Mouse (Mus musculus): ENCODE measurements around the gene Thg1l. TPM values are rescaled to one million over a fixed set of nuclear protein-coding genes. Genes with fewer than 3 reads are reported as not detected.

The Thg1l gene
- polyA plus RNA-seq, 1 experiment from 2014 or later = 14.8 TPM

DNA sequence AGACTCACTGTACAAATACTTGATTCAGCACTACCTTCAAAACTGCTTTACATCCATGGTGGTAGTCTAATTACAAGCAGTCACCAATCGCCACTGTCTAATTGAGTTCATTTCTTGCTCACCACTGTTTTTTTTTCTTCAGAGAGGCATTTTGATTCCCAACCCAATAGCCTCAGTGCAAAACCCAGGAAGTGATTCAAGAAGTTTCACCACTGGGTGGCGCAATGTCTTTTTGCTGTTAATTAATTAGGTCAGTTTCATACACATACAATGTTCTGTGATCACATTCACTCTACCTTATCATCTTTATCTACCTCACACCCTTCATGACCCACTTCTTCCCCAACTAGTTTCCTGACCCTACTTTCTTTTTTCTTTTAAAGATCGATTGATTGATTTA lies 4.3 kb upstream of the Thg1l start:
- Histone ChIP-seq H3K27me3 (no peaks in the 10 kb centered on the region), H3K27ac (no peak overlapping the region), H3K9ac (replicated peaks) (no peak overlapping the region), H3K4me2 (no peak overlapping the region), H3K4me1 (replicated peaks) (no peaks in the 10 kb centered on the region), H3K36me3 (no peaks in the 10 kb centered on the region), H3K4me3 (replicated peaks) (no peak overlapping the region), H3K9me3 (no peaks in the 10 kb centered on the region)
- no peak for ATAC-seq (ENCODE audit: insufficient number of reproducible peaks, insufficient read depth, low FRiP score, low TSS enrichment, low read depth)
- 73% methylated on average over 3 of the region's 3 CpGs for WGBS

DNA sequence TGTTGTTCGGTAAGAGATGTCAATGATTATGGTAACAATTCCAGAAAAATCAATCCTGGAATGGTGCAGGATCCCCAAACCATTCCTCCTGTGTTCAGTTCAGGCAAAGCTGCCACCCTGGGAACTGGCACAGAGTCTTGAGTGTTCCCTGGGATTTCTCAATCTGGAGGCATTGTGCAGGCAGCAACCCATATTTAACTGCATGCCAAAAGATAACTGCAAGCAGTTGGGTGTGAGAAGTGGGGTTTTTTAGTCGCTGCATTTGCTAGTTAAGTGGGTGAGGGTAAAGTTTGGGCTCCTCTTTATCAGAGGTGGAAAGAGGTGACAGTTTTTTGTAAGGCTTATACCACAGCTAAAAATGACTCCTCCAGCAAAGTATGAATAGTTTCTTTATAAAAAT lies 7.8 kb downstream of the Thg1l start:
- Histone ChIP-seq H3K27ac (no peak overlapping the region), H3K4me1 (replicated peaks) (peaks cover 13% of the 10 kb centered on the region), H3K4me2 (no peak overlapping the region), H3K36me3 (peaks cover 30% of the 10 kb centered on the region), H3K9ac (replicated peaks) (no peak overlapping the region), H3K9me3 (no peaks in the 10 kb centered on the region), H3K4me3 (replicated peaks) (no peak overlapping the region), H3K27me3 (no peaks in the 10 kb centered on the region)
- WGBS = 84% methylated on average over 2 of the region's 2 CpGs
- ATAC-seq (ENCODE audit: insufficient number of reproducible peaks, insufficient read depth, low FRiP score, low TSS enrichment, low read depth) = no peak

DNA sequence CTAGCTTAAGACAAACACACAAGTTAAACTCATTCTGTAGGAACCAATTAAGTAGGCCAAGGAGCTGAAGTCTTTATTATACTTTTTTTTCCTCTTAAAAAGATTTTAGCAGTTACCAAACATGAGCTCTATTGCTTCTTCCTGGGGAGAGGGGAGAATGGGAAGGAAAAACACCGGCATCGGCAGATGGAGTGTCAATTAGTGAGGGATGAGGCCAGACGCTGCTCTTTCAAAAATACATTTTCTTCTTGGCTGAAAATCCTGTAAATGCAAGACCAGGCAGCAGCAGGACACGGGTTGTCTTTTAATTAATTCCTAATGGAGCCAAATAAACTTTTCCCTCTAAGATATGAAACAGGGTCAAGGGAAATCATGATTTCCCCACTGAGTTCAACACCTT lies 8.5 kb downstream of the Thg1l start:
- no peak overlapping the region for H3K27ac ChIP-seq
- WGBS = 81% methylated on average over 4 of the region's 4 CpGs
- no peak overlapping the region for H3K4me3 ChIP-seq (replicated peaks)
- no peak for ATAC-seq (ENCODE audit: insufficient number of reproducible peaks, insufficient read depth, low FRiP score, low TSS enrichment, low read depth)
- peaks cover 25% of the 10 kb centered on the region for H3K36me3 ChIP-seq
- no peak overlapping the region for H3K4me2 ChIP-seq
- no peaks in the 10 kb centered on the region for H3K9me3 ChIP-seq
- no peak overlapping the region for H3K9ac ChIP-seq (replicated peaks)
- H3K4me1 ChIP-seq (replicated peaks) = peaks cover 13% of the 10 kb centered on the region
- H3K27me3 ChIP-seq = no peaks in the 10 kb centered on the region

- ATAC-seq (ENCODE audit: insufficient number of reproducible peaks, insufficient read depth, low FRiP score, low TSS enrichment, low read depth) = peak; percentile 75
- Histone ChIP-seq H3K4me1 (replicated peaks) (peaks cover 13% of the 10 kb centered on the region), H3K9ac (replicated peaks) (peak within 1 kb of the TSS; percentile 84)
These were observed 10.6 kb downstream of the Thg1l start, which contains the start of gene Lsm11 for GRCm38 (mm10) chr11:45944643-45945156. Lsm11 (minus strand) TSS chr11:45944935.

GRCm38 (mm10) chr11:45943891-45944642 lies 11.2 kb downstream of the Thg1l start:
- Histone ChIP-seq H3K27me3 (no peaks in the 10 kb centered on the region), H3K9ac (replicated peaks) (peak overlapping the region; percentile 84), H3K4me1 (replicated peaks) (peaks cover 13% of the 10 kb centered on the region), H3K27ac (peak overlapping the region; percentile 56), H3K36me3 (peaks cover 5% of the 10 kb centered on the region; the same call in 1 of the 2 replicates), H3K4me3 (replicated peaks) (peak overlapping the region; percentile 86), H3K9me3 (no peaks in the 10 kb centered on the region), H3K4me2 (peak overlapping the region; percentile 88)
- WGBS = under 1% methylated on average over 49 of the region's 49 CpGs
- ATAC-seq (ENCODE audit: insufficient number of reproducible peaks, insufficient read depth, low FRiP score, low TSS enrichment, low read depth) = peak; percentile 50

More at GRCm38 (mm10) chr11:45944643-45945156, 10.6 kb downstream of the Thg1l start, which contains the start of gene Lsm11:
- Histone ChIP-seq H3K4me2 (peak within 1 kb of the TSS; percentile 88), H3K27me3 (no peaks in the 10 kb centered on the region), H3K4me3 (replicated peaks) (peak within 1 kb of the TSS; percentile 86), H3K27ac (peak within 1 kb of the TSS; percentile 56), H3K36me3 (peaks cover 11% of the 10 kb centered on the region), H3K9me3 (no peaks in the 10 kb centered on the region)
- under 1% methylated on average over 53 of the region's 55 CpGs for WGBS

DNA sequence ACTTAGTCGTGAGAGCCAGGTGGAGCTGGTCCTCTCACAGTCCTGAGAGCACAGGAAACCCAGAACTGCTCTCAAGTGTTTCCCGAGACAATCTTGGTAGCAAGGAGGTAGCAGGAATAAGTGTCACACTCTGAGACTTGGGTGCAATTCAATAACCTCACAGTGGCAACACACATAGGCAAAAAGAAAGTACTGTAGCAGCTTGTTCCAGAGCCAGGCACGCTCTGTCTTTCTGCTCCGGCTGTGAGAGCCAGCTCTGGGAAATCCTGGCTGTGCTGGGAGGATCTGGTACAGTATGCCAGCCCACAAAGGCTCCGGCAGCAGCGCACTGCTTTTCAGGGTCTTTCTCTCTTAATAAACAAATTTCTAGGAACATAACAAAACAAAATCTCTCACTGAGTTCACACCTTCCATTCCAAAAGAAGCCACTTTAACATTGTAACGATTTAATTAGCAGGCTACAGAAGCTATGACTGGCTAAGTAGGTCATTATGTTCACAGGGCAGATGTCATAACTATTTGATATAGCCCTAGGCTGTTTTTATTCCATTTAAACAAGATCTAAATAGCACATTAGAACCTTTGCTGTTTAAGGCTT lies 12.1 kb downstream of the Thg1l start:
- H3K27me3 ChIP-seq = no peaks in the 10 kb centered on the region
- no peaks in the 10 kb centered on the region for H3K9me3 ChIP-seq
- H3K4me3 ChIP-seq (replicated peaks) = peak overlapping the region; percentile 86
- WGBS = 54% methylated on average over 7 of the region's 7 CpGs
- H3K36me3 ChIP-seq = peaks cover 5% of the 10 kb centered on the region; the same call in 1 of the 2 replicates
- H3K9ac ChIP-seq (replicated peaks) = peak overlapping the region; percentile 84; the same call in 1 of the 2 replicates
- no peak overlapping the region for H3K27ac ChIP-seq
- H3K4me2 ChIP-seq = peak overlapping the region; percentile 88
- H3K4me1 ChIP-seq (replicated peaks) = peaks cover 13% of the 10 kb centered on the region
- no peak for ATAC-seq (ENCODE audit: insufficient number of reproducible peaks, insufficient read depth, low FRiP score, low TSS enrichment, low read depth)

GRCm38 (mm10) chr11:45942281-45942680 lies 13.0 kb downstream of the Thg1l start:
- no peak overlapping the region for H3K27ac ChIP-seq
- H3K36me3 ChIP-seq = peaks cover 11% of the 10 kb centered on the region
- H3K4me1 ChIP-seq (replicated peaks) = peaks cover 13% of the 10 kb centered on the region
- no peaks in the 10 kb centered on the region for H3K27me3 ChIP-seq
- WGBS = 90% methylated on average over 7 of the region's 7 CpGs
- H3K4me2 ChIP-seq = no peak overlapping the region
- no peaks in the 10 kb centered on the region for H3K9me3 ChIP-seq
- no peak for ATAC-seq (ENCODE audit: insufficient number of reproducible peaks, insufficient read depth, low FRiP score, low TSS enrichment, low read depth)
- H3K4me3 ChIP-seq (replicated peaks) = no peak overlapping the region
- H3K9ac ChIP-seq (replicated peaks) = no peak overlapping the region

DNA sequence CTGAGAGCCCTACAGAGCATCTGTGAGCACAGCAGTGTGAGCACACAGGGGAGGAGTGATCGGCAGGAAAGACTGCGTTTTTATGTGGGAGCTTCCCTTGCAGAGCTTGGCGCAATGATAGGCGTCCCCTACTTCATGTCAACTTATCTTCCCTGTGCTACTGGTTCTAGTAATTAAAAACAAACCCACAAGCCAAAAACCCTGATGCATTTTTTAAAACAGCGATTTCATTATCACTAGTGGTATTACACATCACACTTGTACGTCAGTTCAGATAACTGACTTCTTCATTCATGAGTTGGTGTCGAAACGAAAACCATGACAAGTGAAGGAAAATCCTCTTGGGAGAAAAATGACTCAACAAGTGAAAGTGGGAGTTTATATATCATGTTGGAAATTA lies 16.4 kb downstream of the Thg1l start:
- no peak overlapping the region for H3K4me3 ChIP-seq (replicated peaks)
- 93% methylated on average over 8 of the region's 8 CpGs for whole genome bisulfite sequencing
- ATAC-seq (ENCODE audit: insufficient number of reproducible peaks, insufficient read depth, low FRiP score, low TSS enrichment, low read depth) = no peak
- peaks cover 43% of the 10 kb centered on the region for H3K36me3 ChIP-seq
- no peak overlapping the region for H3K9ac ChIP-seq (replicated peaks)
- no peak overlapping the region for H3K4me2 ChIP-seq
- H3K4me1 ChIP-seq (replicated peaks) = peaks cover 12% of the 10 kb centered on the region
- H3K9me3 ChIP-seq = no peaks in the 10 kb centered on the region
- no peaks in the 10 kb centered on the region for H3K27me3 ChIP-seq
- no peak overlapping the region for H3K27ac ChIP-seq

DNA sequence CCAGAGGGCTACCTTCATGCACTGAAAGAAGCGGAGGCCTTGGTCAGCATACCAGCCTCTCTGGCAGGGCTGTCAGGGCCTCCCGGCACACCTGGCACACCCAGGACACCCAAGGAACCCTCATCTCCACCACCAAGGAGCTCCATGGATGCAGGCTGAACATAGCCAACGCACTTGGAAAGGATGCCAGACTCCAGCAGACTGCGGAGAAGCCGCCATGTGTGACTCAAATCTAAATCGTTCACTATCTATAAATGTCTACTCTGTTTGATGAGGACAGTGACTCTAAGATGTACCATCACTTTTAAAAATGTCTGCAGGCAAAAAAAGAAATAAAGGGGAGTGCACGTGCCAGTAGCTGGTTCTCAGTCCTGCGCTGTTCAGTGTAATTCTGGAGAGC lies 17.8 kb downstream of the Thg1l start:
- no peak overlapping the region for H3K4me2 ChIP-seq
- no peak overlapping the region for H3K4me3 ChIP-seq (replicated peaks)
- H3K36me3 ChIP-seq = peaks cover 58% of the 10 kb centered on the region
- no peak overlapping the region for H3K9ac ChIP-seq (replicated peaks)
- no peak overlapping the region for H3K27ac ChIP-seq
- 97% methylated on average over 8 of the region's 8 CpGs for WGBS
- no peak for ATAC-seq (ENCODE audit: insufficient number of reproducible peaks, insufficient read depth, low FRiP score, low TSS enrichment, low read depth)
- no peaks in the 10 kb centered on the region for H3K27me3 ChIP-seq
- H3K9me3 ChIP-seq = no peaks in the 10 kb centered on the region
- no peaks in the 10 kb centered on the region; the same call in 1 of the 2 replicates for H3K4me1 ChIP-seq (replicated peaks)

GRCm38 (mm10) chr11:45932771-45933170 lies 22.5 kb downstream of the Thg1l start:
- no peak overlapping the region for H3K27ac ChIP-seq
- H3K4me2 ChIP-seq = no peak overlapping the region
- no peak for ATAC-seq (ENCODE audit: insufficient number of reproducible peaks, insufficient read depth, low FRiP score, low TSS enrichment, low read depth)
- H3K9me3 ChIP-seq = no peaks in the 10 kb centered on the region
- WGBS = 88% methylated on average over 10 of the region's 10 CpGs
- H3K4me1 ChIP-seq (replicated peaks) = no peaks in the 10 kb centered on the region
- H3K4me3 ChIP-seq (replicated peaks) = no peak overlapping the region
- H3K9ac ChIP-seq (replicated peaks) = no peak overlapping the region
- H3K36me3 ChIP-seq = peaks cover 72% of the 10 kb centered on the region
- no peaks in the 10 kb centered on the region for H3K27me3 ChIP-seq

GRCm38 (mm10) chr11:45929541-45929940 lies 25.8 kb downstream of the Thg1l start:
- H3K4me3 ChIP-seq (replicated peaks) = no peak overlapping the region
- no peak overlapping the region for H3K27ac ChIP-seq
- ATAC-seq (ENCODE audit: insufficient number of reproducible peaks, insufficient read depth, low FRiP score, low TSS enrichment, low read depth) = no peak
- 89% methylated on average over 10 of the region's 10 CpGs for WGBS
- H3K27me3 ChIP-seq = no peaks in the 10 kb centered on the region
- H3K36me3 ChIP-seq = peaks cover 41% of the 10 kb centered on the region
- H3K9ac ChIP-seq (replicated peaks) = no peak overlapping the region
- no peak overlapping the region for H3K4me2 ChIP-seq
- peaks cover 6% of the 10 kb centered on the region; the same call in 1 of the 2 replicates for H3K4me1 ChIP-seq (replicated peaks)
- no peaks in the 10 kb centered on the region for H3K9me3 ChIP-seq

Data from limb, embryonic 12.5 days (tissue).